Mouse (Mus musculus) forebrain, embryonic 14.5 days (tissue): ENCODE data around the gene Gm17409. TPM values are rescaled to one million over a fixed set of nuclear protein-coding genes. Genes with fewer than 3 reads are reported as not detected.
A peak's percentile ranks its signal among the peaks of the same experiment; 100 is the strongest.

Experiments used
- ATAC-seq: fragments of 200-750 bp; cut with Nextera tagmentation; 2 replicates; pipeline ENCODE4 v1.8.0; 2017; ENCODE audit warnings: mild to moderate bottlenecking, moderate library complexity
- DNase-seq: peaks from one replicate; pipeline ENCODE4 v3.0.0-alpha.2; 2015; ENCODE audit warnings: low spot score
- H3K27ac ChIP-seq: fragments of 300-500 bp; sonication (generic); 2 replicates; pipeline ENCODE4 v1.5.1; 2014; ENCODE audit warnings: low read depth, mild to moderate bottlenecking, control low read depth, low read length, moderate library complexity
- H3K27me3 ChIP-seq: fragments of 300-500 bp; sonication (generic); replicated peaks from 2 replicates; pipeline ENCODE4 v1.6.1; 2014; ENCODE audit warnings: low read length, control low read depth, mixed read lengths; ENCODE audit not compliant: control insufficient read depth, insufficient read depth
- H3K36me3 ChIP-seq: fragments of 300-500 bp; sonication (generic); 2 replicates; pipeline ENCODE4 v1.6.1; 2014; ENCODE audit warnings: low read length, control low read depth; ENCODE audit not compliant: control insufficient read depth, insufficient read depth
- H3K4me1 ChIP-seq: fragments of 300-500 bp; sonication (generic); 2 replicates; pipeline ENCODE4 v1.6.1; 2014; ENCODE audit warnings: antibody characterized with exemption, low read length, control low read depth; ENCODE audit not compliant: control insufficient read depth, insufficient read depth
- H3K4me2 ChIP-seq: fragments of 300-500 bp; sonication (generic); 2 replicates; pipeline ENCODE4 v1.6.1; 2014; ENCODE audit warnings: mild to moderate bottlenecking, control low read depth, low read length
- H3K4me3 ChIP-seq: fragments of 300-500 bp; sonication (generic); 2 replicates; pipeline ENCODE4 v1.5.1; 2014; ENCODE audit warnings: low read depth, low read length, control low read depth
- H3K9ac ChIP-seq: fragments of 300-500 bp; sonication (generic); 2 replicates; pipeline ENCODE4 v1.6.1; 2014; ENCODE audit warnings: mild to moderate bottlenecking, low read length, control low read depth, moderate library complexity
- H3K9me3 ChIP-seq: fragments of 300-500 bp; sonication (generic); replicated peaks from 2 replicates; pipeline ENCODE4 v1.6.1; 2016; ENCODE audit warnings: low read length, control low read depth, mixed read lengths; ENCODE audit not compliant: control insufficient read depth
- WGBS: fragments of 180-500 bp; shearing (Covaris S2); extraction: QIAGEN DNeasy Blood & Tissue Kit; methylation state at CpG from one replicate; pipeline ENCODE4 v1.1.7; 2014; 5-methylcytosine and 5-hydroxymethylcytosine counted together
- polyA plus RNA-seq: library from polyadenylated mRNA; unstranded; fragments of >200 nt; fragmentation: Nextera tagmentation; extraction: Ambion mirVana; gene quantifications from 2 replicates; pipeline ENCODE4 v1.2.1, GENCODE M21; 2014

Gene Gm17409
- polyA plus RNA-seq: not detected in 2 replicates

DNA sequence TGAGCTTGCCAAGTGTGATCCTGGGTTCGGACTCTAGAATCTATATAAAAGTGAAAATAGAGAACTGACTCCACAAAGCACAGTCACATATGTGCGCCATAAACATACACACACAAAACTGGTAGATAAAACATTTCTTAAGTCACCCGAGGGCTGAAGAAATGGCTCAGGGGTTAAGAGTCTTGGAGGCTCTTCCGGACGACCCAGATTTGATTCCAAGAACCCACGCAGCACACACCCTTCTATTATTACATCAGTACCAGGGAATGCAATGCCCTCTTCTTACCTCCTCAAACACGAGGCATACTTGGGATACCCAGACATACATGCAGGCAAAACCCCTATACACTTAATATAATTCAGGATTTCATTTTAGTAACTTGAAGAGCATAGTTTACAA lies at the start of gene Gm17409:
Gene Gm17409 (plus strand): TSS at position 301 of the 400 bp plus-strand sequence.
- H3K4me2 ChIP-seq: no peak within 1 kb of the TSS
- ATAC-seq (no peak), DNase-seq (no peak)
- no peaks in the 10 kb centered on the region for H3K27me3 ChIP-seq
- 0 out of 2 replicates have a peak, but pooled peaks cover under 1% of the 10 kb centered on the region for H3K4me1 ChIP-seq
- no peaks in the 10 kb centered on the region; the same call in 1 of the 2 replicates for H3K9me3 ChIP-seq
- 93% methylated on average over 7 of the region's 7 CpGs for WGBS
- no peak within 1 kb of the TSS for H3K4me3 ChIP-seq
- no peak within 1 kb of the TSS for H3K9ac ChIP-seq
- H3K36me3 ChIP-seq: peaks cover 54% of the 10 kb centered on the region
- no peak within 1 kb of the TSS for H3K27ac ChIP-seq

DNA sequence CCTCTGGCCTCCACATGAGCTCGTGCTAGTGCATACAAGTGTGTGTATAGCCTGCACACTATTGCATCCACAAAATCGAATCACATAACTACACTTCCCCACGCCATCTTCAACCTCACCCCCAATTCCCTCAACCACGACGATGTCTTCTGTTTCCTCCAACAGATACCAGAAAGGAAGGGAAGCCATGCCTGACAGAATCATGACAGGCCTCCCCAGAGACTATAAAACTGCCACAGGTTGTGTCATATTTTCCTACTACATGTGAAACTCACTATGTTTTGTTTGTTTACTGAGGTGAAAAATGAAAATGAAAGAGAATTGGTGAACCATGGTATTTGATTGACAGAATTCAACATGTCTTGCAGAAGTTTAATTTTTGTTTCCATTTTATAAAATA lies 46.6 kb upstream of the Gm17409 start:
- Histone ChIP-seq H3K4me1 (no peaks in the 10 kb centered on the region), H3K27ac (no peak overlapping the region), H3K9me3 (no peaks in the 10 kb centered on the region), H3K9ac (no peak overlapping the region), H3K27me3 (no peaks in the 10 kb centered on the region), H3K4me3 (no peak overlapping the region), H3K36me3 (no peaks in the 10 kb centered on the region), H3K4me2 (no peak overlapping the region)
- WGBS: 87% methylated on average over 5 of the region's 5 CpGs
- no peak for DNase-seq
- ATAC-seq: no peak

DNA sequence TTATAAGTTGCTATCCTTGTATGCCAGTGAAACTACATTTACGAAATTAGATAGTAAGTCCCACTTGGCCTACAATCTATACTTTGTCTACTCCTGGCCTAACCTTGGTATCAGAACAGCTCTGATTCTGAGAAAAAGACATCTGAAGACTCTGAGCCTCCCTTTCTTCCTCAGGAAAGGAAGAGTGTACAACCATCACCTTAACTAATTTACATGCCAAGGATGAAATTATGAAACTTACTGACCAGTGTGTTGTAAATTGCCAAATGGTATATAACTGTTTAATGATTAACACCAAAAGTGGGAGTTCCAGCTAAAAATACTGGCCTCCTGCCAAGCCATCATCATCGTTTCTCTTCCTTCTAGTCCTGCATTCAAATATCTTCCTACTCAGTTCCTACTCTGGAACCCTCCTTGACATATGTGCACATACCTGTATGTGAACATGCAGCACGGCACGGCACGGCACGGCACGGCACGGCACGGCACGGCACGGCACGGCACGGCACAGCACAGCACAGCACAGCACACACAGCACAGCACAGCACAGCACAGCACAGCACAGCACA lies 44.4 kb upstream of the Gm17409 start:
- H3K4me2 ChIP-seq: no peak overlapping the region
- ATAC-seq (no peak), DNase-seq (no peak)
- H3K9ac ChIP-seq: no peak overlapping the region
- no peaks in the 10 kb centered on the region for H3K27me3 ChIP-seq
- H3K9me3 ChIP-seq: no peaks in the 10 kb centered on the region
- H3K4me1 ChIP-seq: no peaks in the 10 kb centered on the region
- H3K27ac ChIP-seq: no peak overlapping the region
- no peak overlapping the region for H3K4me3 ChIP-seq
- WGBS: 97% methylated on average over 13 of the region's 13 CpGs
- H3K36me3 ChIP-seq: no peaks in the 10 kb centered on the region

DNA sequence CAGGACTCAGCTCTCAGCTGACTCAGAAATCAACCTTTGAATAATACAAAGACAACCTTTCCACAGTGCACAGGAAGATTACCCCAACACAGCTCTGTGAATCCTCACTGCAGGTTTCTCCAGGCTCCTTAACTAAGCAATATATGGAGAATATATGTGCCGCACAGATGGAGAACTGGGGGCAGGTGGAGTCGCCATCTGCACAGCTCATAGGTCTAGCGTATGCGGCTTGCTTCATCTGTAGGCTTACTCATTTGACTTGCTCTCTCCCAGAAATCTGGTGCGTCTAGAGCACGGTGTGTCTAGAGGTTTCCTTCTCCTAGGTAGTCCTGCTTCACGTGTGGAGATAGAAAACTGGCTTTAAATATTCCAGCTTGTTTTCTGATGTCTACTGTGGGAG lies 37.7 kb upstream of the Gm17409 start:
- H3K4me2 ChIP-seq: no peak overlapping the region
- peak; percentile 76; the same call in 1 of the 2 replicates for ATAC-seq
- no peaks in the 10 kb centered on the region for H3K4me1 ChIP-seq
- H3K4me3 ChIP-seq: no peak overlapping the region
- H3K9me3 ChIP-seq: no peaks in the 10 kb centered on the region
- no peaks in the 10 kb centered on the region for H3K36me3 ChIP-seq
- 87% methylated on average over 7 of the region's 7 CpGs for WGBS
- no peak overlapping the region for H3K9ac ChIP-seq
- H3K27me3 ChIP-seq: no peaks in the 10 kb centered on the region
- peak; percentile 55 for DNase-seq
- no peak overlapping the region for H3K27ac ChIP-seq

DNA sequence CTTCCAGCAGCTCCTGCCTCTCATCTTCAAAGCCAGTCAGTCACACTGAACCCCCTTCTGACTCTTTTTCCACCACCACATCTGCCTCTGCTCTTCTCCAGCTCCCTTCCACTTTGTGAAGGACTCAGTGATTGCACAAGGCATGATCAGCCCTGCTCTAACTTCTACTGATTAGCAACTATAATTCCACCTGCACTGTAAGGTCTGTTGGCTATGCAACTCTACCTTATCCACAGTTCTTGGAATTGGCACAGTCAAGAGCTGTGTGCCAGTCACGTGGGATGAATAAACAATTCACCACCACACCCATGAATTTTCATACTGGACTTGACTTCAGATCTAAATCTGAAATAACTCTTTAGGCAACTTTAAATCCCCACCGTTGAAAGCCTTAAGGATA lies 36.6 kb upstream of the Gm17409 start:
- Histone ChIP-seq H3K4me3 (no peak overlapping the region), H3K27me3 (no peaks in the 10 kb centered on the region), H3K27ac (no peak overlapping the region; the same call in 1 of the 2 replicates), H3K36me3 (no peaks in the 10 kb centered on the region), H3K9me3 (no peaks in the 10 kb centered on the region), H3K4me1 (no peaks in the 10 kb centered on the region), H3K9ac (no peak overlapping the region), H3K4me2 (no peak overlapping the region)
- no peak for ATAC-seq
- WGBS: 92% methylated on average over 2 of the region's 2 CpGs
- no peak for DNase-seq

DNA sequence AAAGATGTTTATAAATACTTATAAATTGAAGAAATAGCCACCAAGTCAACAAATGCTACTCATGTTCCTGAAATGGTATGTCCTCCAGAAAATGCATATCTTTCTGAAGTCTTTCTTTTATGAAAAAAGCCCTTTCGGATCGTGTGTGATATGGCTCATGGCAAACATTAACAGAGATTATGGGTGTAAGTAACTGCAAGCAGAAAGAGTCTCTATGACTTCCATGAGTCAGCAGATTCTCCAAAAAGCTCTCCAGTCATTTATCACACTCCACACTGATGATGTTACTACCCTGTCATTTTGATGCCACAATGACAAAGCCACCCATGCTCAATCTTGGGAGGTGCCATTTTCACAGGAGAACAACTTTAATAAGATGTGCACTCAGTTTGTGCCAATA lies 35.5 kb upstream of the Gm17409 start:
- ATAC-seq: no peak
- no peak overlapping the region for H3K4me2 ChIP-seq
- 96% methylated on average over 2 of the region's 2 CpGs for WGBS

DNA sequence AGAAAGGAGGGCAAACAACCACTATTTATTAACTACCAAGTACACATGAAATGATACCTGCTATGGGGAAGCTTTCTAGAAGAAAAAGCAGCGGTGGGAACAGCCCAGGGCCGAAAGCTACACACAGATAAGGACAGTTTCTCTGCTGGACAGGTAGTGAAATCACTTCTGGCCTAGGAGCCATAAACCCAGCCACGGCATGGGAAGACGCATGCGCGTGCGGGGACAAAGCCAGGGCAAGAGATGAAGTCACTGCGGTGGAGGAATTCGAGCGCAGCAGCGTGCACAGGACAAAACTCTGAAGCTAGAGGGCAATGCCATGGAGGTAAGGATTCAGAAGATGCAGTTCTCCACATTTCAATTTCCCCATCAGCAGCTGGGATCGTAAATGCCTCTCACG lies 34.4 kb upstream of the Gm17409 start:
- Histone ChIP-seq H3K27me3 (no peaks in the 10 kb centered on the region), H3K4me2 (no peak overlapping the region), H3K27ac (no peak overlapping the region), H3K4me3 (no peak overlapping the region), H3K4me1 (no peaks in the 10 kb centered on the region), H3K9me3 (no peaks in the 10 kb centered on the region), H3K9ac (no peak overlapping the region), H3K36me3 (0 out of 2 replicates have a peak, but pooled peaks cover 3% of the 10 kb centered on the region)
- WGBS: 92% methylated on average over 13 of the region's 13 CpGs
- no peak for ATAC-seq
- DNase-seq: no peak

More for the DNA sequence above, 35.5 kb upstream of the Gm17409 start:
- H3K9ac ChIP-seq: no peak overlapping the region
- 0 out of 2 replicates have a peak, but pooled peaks cover 3% of the 10 kb centered on the region for H3K36me3 ChIP-seq
- H3K27me3 ChIP-seq: no peaks in the 10 kb centered on the region
- H3K4me3 ChIP-seq: no peak overlapping the region
- no peak overlapping the region for H3K27ac ChIP-seq
- no peak for DNase-seq
- no peaks in the 10 kb centered on the region for H3K4me1 ChIP-seq
- no peaks in the 10 kb centered on the region for H3K9me3 ChIP-seq

DNA sequence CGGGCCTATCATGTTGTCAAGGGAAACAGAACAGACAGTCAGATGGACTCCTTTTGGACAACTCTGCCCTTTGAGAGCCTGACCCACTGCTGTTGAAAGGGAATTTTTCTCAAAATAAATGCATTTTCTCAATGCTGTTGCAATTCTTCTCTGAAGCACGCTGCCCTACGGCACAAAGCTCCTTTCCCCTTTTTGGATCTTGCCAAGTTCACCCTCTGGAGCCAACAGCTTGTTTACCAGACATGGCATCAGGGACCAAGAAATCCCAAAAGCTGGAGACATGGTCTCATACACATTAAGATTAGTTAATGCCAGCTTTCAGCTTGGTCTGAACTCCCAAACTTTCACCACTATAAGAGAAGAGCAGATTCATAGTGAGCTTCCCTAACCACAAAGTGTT lies 33.0 kb upstream of the Gm17409 start:
- Histone ChIP-seq H3K36me3 (0 out of 2 replicates have a peak, but pooled peaks cover 3% of the 10 kb centered on the region), H3K4me2 (no peak overlapping the region), H3K4me1 (no peaks in the 10 kb centered on the region), H3K4me3 (no peak overlapping the region), H3K27ac (no peak overlapping the region), H3K27me3 (no peaks in the 10 kb centered on the region), H3K9me3 (no peaks in the 10 kb centered on the region), H3K9ac (no peak overlapping the region)
- ATAC-seq (no peak), DNase-seq (no peak)
- 82% methylated on average over 3 of the region's 3 CpGs for WGBS

DNA sequence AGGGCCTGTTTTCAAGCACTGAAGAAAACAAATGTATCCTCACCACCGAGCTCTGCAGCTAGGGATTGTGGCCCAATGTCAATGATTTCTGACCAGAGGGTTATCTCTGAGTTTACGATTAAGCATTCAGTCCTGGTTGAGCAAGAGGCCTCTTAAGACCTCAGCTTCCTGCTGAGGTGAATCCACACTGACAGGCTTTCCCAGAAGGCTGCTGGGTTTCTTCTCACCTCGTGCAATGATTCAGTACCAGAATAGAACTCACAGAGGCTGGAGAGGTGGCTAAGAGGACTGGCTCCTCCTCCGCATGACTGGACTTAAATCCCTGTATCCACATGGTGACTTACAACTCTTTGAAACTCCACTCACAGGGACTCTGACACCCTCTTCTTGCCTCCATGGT lies 26.8 kb upstream of the Gm17409 start:
- no peak for ATAC-seq
- Histone ChIP-seq H3K27ac (no peak overlapping the region), H3K4me3 (no peak overlapping the region), H3K27me3 (no peaks in the 10 kb centered on the region), H3K4me2 (no peak overlapping the region), H3K4me1 (no peaks in the 10 kb centered on the region), H3K9me3 (no peaks in the 10 kb centered on the region), H3K36me3 (peaks cover 18% of the 10 kb centered on the region), H3K9ac (no peak overlapping the region)
- DNase-seq: no peak
- 89% methylated on average over 4 of the region's 4 CpGs for WGBS
